Mouse (Mus musculus): ENCODE results near the gene Bgn. TPM values are rescaled to one million over a fixed set of nuclear protein-coding genes. Genes with fewer than 3 reads are reported as not detected.

Gene Bgn
- total RNA-seq, 4 experiments from 2014 or later, result 18.7 to 23.5 (median 19.3) TPM

DNA sequence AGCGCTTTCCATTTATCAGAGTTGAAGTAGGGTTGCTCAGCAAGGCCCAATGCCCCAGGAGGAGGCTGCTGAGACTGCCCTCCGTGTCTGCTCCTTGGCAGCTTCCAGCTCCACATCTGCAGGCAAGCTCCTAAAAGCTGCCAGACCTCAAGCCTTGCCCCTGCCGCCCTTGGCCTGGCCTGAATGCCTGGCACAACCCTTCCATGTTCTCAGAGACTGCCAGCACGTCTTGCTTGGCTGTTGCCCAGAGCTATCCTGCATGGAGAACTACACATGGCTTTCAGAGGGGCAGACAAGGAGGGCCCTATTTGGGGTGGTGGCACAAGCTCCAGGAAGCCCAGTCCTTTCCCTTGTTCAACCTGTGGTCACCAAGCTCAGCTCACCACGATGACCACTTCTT, 3.5 kb downstream of the Bgn start:
- no peak for DNase-seq (ENCODE audit: low spot score in 2 of 2)

DNA sequence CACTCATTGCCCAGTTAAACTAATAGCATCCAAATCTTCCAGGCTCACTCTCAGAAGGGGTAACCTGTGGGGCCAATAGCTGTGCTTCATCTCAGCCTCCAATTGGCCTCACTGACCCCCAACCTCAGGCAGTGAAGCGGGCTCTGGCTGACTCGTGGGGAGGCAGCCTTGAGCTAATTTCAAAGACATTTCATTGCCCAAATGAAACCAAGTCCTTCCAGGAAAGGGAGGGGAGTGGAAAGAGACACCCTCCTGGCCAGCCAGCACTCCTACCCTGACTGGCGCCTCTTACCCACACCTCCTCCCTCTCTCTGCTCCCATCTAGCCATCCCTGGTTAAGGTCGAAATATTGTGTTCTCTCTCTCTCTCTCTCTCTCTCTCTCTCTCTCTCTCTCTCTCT, 6.8 kb downstream of the Bgn start:
- DNase-seq (ENCODE audit: low spot score in 2 of 2), result no peak

DNA sequence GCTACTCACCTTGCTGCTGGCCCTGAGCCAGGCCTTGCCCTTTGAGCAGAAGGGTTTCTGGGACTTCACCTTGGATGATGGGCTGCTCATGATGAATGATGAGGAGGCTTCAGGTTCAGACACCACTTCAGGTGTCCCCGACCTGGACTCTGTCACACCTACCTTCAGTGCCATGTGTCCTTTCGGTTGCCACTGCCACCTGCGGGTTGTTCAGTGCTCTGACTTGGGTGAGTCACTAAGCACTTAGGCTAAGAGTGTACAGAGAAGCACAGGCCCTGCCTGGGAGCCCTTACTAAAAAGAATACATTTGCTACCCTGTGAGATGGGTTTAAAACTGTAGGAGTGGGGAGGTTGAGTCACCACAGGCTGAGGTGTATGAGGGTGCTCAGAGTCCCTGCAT, 7.4 kb downstream of the Bgn start:
- no peak for DNase-seq (ENCODE audit: low spot score in 2 of 2)

DNA sequence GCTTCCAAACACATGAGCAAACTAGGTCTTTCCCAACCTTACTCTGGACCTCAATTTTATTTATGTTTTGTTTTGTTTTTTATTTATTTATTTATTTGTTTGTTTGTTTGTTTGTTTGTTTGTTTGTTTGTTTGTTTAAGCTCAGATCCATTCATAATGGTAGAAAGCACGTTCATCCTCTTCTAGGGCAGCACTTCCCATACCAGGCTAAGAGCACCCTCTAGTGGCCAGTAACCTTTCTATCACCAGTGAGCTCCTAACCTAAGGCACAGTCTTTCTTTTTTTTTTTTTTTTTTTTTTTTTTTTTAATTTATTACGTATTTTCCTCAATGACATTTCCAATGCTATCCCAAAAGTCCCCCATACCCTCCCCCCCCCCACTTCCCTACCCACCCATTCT, 10.2 kb downstream of the Bgn start:
- peak in 1 of 2 experiments; percentile 44 for DNase-seq (ENCODE audit: low spot score in 2 of 2)

DNA sequence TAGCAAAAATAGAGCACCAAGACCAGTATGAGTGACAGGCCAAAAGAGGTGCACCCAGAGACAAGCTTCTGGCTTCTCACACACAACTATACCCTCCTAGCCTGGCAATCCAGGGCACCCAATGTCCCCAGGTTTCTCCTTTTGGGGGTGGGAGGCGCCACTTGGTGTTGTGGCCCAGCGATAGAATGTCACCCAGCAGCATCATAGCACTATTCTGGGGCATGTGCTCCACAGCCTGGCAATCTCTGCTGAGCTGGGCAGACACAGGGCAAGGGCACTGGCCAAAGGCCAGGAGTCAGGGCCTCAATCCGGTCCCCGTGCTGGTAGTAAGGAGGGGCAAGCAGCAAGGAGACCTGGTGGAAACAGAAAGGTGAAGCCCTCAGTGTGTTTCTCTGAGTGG, 13.3 kb downstream of the Bgn start:
- DNase-seq (ENCODE audit: low spot score in 2 of 2), result no peak

DNA sequence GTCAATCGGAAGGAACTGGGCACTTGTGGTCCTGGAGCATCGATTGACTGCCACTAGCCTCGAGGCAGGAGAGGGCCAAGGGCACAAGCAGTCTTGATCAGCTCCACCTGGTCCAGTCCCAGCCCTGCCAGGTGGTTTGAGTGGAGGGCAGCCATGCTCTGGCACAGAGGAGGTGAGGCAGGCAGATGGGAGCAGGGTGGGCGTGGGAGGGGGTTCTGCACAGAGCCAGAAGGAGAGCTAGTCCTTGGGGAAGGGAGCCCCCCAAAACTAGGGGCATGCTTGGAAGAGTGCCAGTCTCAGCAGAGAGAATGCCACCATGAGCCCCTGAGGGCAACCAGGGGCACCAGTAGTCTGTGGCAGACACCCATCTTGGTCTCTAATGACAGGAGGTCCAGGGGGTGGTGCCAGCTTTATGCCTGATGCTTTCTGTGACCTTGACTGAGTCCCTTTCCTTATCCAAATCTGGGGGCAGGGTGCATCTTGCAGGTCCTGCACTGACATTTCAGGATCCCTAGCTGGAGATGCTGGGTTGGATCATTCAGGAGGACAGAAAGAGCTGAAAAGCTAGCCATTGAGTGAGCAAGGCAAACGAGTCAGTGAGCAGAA, 21.8 kb downstream of the Bgn start:
- DNase-seq (ENCODE audit: low spot score in 2 of 2), result no peak

DNA sequence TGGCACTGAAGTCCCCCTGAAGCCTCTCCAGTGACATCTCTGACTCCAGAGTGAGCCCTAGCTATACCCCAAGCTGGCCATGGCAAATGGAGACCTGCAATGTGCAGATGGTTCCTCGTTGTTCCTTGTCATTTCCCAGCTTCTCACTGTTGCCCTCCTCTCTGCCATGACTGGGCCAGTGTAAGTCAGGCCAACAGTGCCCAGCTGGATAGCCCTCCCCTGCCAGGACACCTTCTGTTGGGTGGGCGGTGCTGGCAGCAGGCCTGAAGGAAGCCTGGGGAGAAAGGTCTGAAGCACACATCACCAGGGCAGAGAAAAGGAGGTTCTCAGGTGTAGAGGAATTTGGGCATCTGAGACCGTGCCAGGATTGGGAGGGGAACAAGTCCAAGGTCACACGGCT, 23.2 kb downstream of the Bgn start:
- no peak for DNase-seq (ENCODE audit: low spot score in 2 of 2)

DNA sequence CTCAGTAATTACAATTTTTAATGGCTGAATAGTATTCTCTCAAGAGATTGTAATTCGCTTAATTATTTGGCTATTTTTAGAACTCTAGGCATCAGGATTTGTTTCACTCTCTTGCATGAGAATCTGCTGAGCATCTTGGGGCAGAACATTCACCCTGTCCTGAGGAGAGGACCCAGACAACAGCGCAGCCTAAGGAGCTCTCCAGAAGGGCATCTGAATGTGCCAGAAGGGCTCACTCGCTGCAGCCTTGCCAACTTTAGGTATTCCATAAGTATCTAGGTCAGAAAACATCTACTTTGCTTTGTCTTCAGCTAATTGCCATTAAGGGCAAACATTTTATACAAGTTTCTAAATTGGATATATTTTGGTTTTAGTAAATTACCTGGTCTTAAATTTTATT, 25.8 kb downstream of the Bgn start:
- no peak for DNase-seq (ENCODE audit: low spot score in 2 of 2)

DNA sequence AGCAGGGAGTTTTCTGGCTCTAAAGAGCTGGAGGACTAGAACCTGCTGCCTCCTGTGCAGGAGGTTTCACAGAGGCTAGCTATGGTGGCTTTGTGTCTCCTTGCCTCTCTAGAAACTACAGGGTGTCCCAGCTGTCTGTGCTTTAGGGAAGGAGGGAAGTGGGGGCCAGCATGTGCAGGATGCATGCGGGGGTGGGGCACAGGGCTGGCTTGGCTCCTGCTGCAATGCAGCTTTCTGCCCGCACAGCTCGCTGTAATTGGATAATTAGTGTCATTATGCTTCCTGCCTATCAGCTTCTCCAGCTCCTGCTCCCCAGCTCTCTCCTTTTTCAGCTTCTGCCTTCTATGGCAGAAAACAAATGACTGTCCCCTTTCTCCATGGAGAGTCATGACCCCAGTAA, 29.5 kb downstream of the Bgn start:
- peak in 1 of 2 experiments; percentile 71 for DNase-seq (ENCODE audit: low spot score in 2 of 2)

DNA sequence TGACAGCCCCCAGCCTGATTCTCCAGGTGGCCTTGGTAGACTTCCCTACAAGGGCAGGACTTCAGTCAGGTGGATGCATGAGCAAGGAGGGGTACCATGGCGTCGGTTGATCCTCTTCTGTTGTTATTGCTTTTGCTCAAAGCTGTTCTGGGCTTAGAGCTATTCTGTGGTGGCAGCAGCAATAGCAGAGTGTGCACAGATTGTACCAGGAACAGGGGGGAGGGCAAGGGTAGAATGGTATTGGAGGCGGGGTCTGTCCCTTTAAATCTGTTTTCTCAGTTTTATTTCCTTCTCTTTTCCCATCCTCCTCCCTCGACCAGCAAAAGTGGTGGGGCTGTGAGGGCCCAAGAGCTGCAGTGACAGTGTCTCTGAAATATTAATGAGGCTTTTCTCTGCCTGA, 33.2 kb downstream of the Bgn start:
- DNase-seq (ENCODE audit: low spot score in 2 of 2), result no peak

DNA sequence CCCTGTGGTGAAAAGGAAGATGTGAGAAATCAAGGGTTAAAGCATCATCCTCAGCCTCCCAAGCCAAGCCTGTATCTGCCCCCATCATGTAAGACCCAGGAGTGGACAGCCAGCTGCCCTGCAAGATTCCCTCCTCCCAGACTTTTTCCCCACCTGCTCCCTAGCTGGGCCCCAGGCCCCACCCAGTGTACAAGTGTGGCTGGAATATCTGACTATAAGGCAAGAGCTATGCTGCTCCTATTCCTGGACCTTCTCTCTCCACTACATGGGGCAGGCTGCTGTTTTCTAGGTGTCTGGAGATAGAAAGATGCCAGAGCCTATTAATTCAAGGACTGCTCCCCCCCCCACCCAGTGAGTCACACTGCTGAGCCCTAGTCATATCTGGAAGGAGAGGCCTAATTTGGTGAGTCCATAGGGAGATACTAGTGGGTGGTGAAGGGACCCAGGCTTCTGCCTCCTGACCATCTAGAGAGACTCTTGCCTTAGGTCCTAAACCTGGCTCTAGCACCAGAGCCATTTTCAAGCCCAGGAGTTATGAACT, 33.7 kb downstream of the Bgn start:
- DNase-seq (ENCODE audit: low spot score in 2 of 2), result no peak

DNA sequence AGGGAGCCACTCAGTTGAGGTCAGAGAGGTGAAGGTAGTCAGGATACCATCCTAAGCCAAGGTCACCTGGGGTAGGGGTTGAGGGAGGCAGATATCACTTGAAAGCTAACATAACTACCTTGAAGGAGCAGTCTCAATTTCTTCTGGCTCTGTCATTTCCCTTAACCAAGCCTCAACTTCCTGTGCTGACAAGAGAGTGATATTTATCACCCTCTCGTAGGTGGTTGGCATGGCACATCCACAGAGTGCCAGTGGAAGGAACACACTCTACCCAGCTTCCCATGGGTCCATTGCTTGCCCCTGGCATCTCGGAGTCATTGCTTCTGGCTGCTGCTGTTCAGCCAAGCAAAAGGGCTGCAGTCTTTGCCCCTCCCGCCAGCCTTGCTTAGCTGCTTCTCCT, 37.3 kb downstream of the Bgn start:
- DNase-seq (ENCODE audit: low spot score in 2 of 2), result no peak

DNA sequence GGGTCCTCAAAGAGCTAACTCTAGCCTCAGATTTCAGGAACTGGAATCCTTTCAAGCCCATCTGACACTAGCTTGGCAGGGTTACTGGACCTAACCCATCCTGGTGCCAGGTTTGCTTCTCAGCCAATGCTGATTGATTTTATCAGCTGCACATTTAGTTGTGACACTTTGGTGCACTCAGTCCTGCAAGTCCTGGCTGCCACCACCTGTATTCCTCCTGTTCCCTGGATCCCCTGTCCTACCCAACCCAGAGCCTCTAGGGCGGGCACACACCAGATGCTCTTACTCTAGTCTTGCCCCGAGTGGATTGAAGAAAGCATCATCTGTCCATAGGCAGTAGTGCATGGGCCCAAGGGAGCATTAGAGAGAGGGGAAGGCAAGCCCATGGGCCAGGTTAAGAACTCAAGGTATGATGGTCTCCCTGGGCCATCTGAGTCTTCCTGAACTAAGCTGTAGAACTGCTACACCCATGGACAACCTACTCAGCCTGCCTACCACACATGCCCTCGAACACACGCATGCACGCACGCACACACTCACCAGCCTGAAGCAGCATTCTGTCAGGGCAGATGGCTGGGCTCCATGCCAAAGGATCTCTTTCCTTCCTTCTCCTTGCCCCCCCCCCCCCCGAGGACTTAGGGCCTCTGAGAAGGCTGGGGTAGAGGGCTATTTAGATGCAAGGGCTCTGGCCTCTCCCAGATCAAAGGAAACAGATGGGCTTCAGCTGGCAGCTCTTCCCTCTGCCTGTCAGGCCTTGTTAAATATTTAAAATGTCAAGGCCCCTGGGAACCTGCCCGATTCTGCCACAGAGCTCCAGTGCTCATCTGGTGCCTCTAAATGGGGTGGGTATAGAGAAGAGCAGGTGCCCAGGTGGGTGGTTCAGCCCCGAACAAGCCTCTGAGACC, 41.2 kb downstream of the Bgn start:
- DNase-seq (ENCODE audit: low spot score in 2 of 2), result no peak

DNA sequence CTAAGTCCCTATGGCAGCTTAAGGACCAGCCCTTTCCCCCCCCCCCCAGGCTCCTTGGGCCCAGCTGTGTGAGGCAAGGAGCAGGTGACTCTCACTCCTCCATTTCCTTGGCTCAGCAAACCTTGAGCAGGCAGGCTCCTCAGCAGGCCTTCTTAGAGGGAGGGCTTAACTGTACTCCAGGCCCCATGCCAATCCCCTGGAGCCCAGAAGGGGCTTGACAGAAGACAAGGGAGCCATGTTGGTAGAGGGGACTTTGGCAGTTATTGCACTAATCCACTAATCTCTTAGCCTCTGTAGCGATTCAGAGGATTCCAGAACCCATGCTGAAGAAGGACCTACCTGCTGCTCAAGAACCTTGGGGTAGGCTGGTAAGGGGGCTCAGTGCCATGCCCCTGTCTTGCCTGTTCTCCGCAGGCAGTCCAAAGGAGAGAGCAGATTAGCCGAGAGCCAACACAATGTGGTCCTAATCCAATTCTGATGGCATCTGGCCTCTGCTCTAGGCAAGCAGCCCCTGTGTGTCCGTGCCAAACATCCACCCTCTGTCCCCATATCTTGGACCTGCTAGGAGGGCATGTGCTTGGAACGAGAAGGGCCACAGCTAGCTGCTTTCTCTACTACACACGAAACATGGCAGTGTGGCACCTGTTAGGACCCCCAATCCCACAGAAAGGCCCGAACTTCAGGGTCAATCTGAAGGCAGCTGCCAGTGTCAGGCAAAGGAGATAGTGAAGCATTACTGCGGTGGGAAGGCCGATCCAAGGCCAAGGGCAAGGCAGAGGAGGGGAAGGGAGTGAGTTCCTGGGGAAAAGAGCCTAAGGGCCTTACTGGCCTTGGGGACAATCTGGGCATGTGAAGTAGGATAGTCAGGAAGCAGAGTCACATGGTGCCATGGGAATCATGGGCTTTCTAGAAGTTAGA, 42.1 kb downstream of the Bgn start:
- no peak for DNase-seq (ENCODE audit: low spot score in 2 of 2)

DNA sequence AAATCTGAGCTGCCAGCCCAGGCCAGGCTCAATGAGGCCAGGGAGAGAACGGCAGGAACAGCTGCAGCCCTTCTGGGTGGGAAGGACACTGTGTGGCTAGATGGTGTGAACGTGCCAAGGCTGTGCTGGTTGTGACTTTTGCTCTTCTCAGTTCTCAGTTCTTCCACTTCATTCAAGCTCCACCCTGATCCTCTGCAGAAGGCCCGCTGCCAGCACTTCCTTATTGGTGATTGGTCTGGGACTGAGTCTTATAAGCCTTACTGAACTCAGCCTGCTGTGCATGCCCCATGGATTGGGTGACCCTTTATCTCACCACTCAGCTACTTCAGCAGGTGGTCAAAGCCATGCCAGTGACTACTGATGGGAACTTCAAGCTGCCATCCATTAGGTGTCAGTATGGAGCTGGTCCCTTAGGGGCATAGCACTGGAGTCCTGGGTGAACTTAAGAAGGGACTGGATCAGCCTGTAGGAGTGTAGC, 43.0 kb downstream of the Bgn start:
- DNase-seq (ENCODE audit: low spot score in 2 of 2), result no peak

DNA sequence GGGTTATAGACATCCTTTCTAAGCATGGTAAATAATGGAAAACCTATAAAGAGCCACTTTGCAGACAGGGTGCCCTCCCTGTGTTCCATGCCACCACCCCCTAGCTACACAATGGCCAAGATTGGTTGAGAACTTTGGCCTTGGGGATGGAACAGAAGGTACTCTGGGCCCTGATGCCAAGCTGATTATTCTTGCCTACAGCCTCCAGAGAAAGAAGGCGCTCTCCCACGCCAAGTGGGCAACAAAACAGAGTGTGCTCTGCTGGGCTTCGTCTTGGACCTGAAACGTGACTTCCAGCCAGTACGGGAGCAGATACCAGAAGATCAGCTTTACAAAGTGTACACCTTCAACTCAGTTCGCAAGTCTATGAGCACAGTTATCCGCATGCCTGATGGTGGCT, 54.5 kb downstream of the Bgn start:
- DNase-seq (ENCODE audit: low spot score in 2 of 2), result no peak

DNA sequence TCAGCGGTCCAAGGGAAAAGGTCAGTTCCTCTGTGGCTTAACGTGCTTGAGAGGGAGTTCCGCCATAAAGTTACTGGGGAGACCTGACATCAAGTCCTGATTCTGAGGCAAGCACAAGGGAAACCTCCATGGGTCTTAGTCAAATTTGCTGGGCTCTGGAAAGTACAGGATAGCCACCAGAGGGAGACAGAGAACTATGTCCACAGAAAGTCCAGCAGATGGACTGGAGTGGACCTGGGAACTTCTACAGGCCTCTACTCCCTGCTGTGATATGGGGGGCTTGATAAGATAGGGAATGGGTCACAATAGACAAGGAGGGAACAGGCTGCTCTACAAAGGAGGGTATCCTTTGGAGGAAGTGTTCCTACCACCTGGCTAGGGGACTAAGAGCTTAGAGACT, 59.9 kb downstream of the Bgn start:
- no peak for DNase-seq (ENCODE audit: low spot score in 2 of 2)

All from left cerebral cortex, adult 8-10 months (tissue).